Mouse (Mus musculus): Measurements from ENCODE around the gene 2010111I01Rik. TPM values are rescaled to one million over a fixed set of nuclear protein-coding genes. Genes with fewer than 3 reads are reported as not detected.

The 2010111I01Rik gene
- total and polyA plus RNA-seq, 3 experiments: 26.3 to 32.7 TPM; not detected in 1

DNA sequence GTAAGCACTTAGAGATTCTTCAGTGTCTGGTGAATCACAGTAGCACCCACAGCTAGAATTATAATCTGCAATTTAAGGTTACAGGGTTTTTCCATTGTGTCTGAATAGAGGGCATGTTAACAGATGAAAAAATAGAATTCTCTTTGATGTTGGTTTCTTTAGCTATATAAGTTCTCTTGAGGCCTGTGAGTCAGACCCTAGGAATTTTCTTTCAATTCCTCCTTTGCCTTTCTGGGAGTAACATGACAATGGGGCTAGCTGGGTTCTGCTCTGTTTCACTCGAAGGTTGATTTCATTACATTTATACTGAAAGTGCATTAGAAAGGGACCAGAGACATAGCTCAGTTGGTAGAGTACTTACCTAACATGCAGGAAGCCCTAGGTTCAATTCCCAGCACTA lies 101.9 kb downstream of the 2010111I01Rik start:
- Histone ChIP-seq H3K27me3 (ENCODE audit: control insufficient read depth in 1 of 2, insufficient read depth in 2 of 2, low read length in 2 of 2) (no peaks in the 10 kb centered on the region), H3K9me3 (replicated peaks; ENCODE audit: insufficient read depth, low read length) (no peaks in the 10 kb centered on the region), H3K79me2 (ENCODE audit: control insufficient read depth, insufficient read depth, low read length, poor library complexity) (no peaks in the 10 kb centered on the region), H3K27ac (ENCODE audit: control insufficient read depth, low read depth, low read length) (no peak overlapping the region), H3K9ac (ENCODE audit: control insufficient read depth, low read depth, low read length, poor library complexity, severe bottlenecking) (no peak overlapping the region), H3K36me3 (ENCODE audit: control insufficient read depth in 1 of 2, insufficient read depth in 2 of 2, low read length in 2 of 2) (peaks cover 0 to 6% of the 10 kb centered on the region in 2 experiments; a peak in 2 of 4 replicates), H3K4me1 (ENCODE audit: control insufficient read depth in 1 of 2, insufficient read depth in 2 of 2, low read length in 2 of 2) (peaks cover 4 to 5% of the 10 kb centered on the region in 2 experiments; a peak in 2 of 4 replicates), H3K4me3 (ENCODE audit: control insufficient read depth in 1 of 2, insufficient read depth in 1 of 2, low read depth in 2 of 2, low read length in 2 of 2) (no peak overlapping the region)
- TF ChIP-seq NELFE (IDR thresholded peaks at IDR 0.05; ENCODE audit: low read depth, low read length) (no peak), MEF2A (IDR thresholded peaks at IDR 0.05; ENCODE audit: extremely low read depth, insufficient replicate concordance, low read depth, low read length, poor library complexity, severe bottlenecking) (no peak), POLR2A (IDR thresholded peaks at IDR 0.05; ENCODE audit: control insufficient read depth in 1 of 2, insufficient read depth in 1 of 2, low read depth in 1 of 2, low read length in 2 of 2, poor library complexity in 1 of 2) (no peak), MAZ (IDR thresholded peaks at IDR 0.05; ENCODE audit: low read depth, low read length) (no peak), RCOR1 (IDR thresholded peaks at IDR 0.05; ENCODE audit: low read depth, low read length) (no peak), MXI1 (IDR thresholded peaks at IDR 0.05; ENCODE audit: low read depth, low read length) (no peak), CHD1 (IDR thresholded peaks at IDR 0.05; ENCODE audit: low read depth, low read length) (no peak), JUND (IDR thresholded peaks at IDR 0.05; ENCODE audit: low read depth, low read length) (no peak), USF2 (IDR thresholded peaks at IDR 0.05; ENCODE audit: borderline replicate concordance in 1 of 2, insufficient read depth in 1 of 2, low read depth in 1 of 2, low read length in 2 of 2) (no peak), SIN3A (IDR thresholded peaks at IDR 0.05; ENCODE audit: low read length) (no peak)
- DNase-seq (ENCODE audit: low read depth, low spot score): no peak

DNA sequence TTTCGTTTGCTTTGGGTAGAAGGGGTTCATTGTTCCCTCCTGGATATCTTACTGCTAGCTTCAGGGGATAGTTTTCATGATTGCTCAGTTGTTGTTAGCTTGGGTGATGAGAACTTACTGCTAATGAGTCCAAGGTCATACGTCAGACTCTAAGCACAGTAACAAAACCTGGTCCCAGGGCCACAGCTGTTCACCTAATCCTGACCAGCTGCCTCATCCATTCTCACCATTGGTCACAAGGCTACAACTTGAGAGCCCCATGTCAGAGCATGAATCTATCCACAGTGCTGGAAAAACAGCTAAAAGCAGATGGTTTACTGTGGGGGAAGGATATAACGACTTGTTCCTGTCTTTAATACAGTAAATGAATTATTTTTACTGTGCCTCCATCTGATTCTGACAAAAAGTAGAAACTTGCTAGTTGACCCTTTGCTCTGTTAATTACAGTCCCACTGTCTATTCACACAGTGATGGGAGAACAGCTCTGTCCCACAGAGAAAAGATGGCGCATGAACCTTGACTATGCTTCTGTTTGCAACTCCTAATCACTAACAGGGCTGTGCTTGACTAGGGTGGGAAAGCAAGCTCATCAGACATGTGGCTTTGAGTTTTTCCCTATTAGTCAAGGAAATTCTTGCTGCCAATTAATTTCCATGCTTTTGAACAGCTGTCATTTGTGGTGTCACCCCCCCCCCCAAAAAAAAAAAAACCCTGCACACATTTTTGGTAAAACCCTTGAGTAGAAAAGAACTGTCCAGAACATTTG lies 103.9 kb downstream of the 2010111I01Rik start:
- H3K4me1 ChIP-seq (ENCODE audit: control insufficient read depth in 1 of 2, insufficient read depth in 2 of 2, low read length in 2 of 2): peaks cover 2 to 3% of the 10 kb centered on the region in 2 experiments; a peak in 2 of 4 replicates
- H3K27ac ChIP-seq (ENCODE audit: control insufficient read depth, low read depth, low read length): no peak overlapping the region
- H3K79me2 ChIP-seq (ENCODE audit: control insufficient read depth, insufficient read depth, low read length, poor library complexity): no peaks in the 10 kb centered on the region
- no peaks in the 10 kb centered on the region for H3K27me3 ChIP-seq (ENCODE audit: control insufficient read depth in 1 of 2, insufficient read depth in 2 of 2, low read length in 2 of 2)
- DNase-seq (ENCODE audit: low read depth, low spot score): no peak
- no peak overlapping the region for H3K9ac ChIP-seq (ENCODE audit: control insufficient read depth, low read depth, low read length, poor library complexity, severe bottlenecking)
- H3K36me3 ChIP-seq (ENCODE audit: control insufficient read depth in 1 of 2, insufficient read depth in 2 of 2, low read length in 2 of 2): peaks cover 0 to 5% of the 10 kb centered on the region in 2 experiments; a peak in 2 of 4 replicates
- H3K4me3 ChIP-seq (ENCODE audit: control insufficient read depth in 1 of 2, insufficient read depth in 1 of 2, low read depth in 2 of 2, low read length in 2 of 2): no peak overlapping the region
- no peak for TF ChIP-seq ZC3H11A (IDR thresholded peaks at IDR 0.05; ENCODE audit: low read depth, low read length)
- no peak for TF ChIP-seq CHD1 (IDR thresholded peaks at IDR 0.05; ENCODE audit: low read depth, low read length)
- TF ChIP-seq POLR2AphosphoS5 (IDR thresholded peaks at IDR 0.05; ENCODE audit: borderline replicate concordance, low read depth, low read length): no peak
- no peak for TF ChIP-seq HCFC1 (IDR thresholded peaks at IDR 0.05; ENCODE audit: low read depth, low read length)
- no peak for TF ChIP-seq UBTF (IDR thresholded peaks at IDR 0.05; ENCODE audit: borderline replicate concordance, insufficient read depth, low read depth, low read length)
- TF ChIP-seq ZMIZ1 (IDR thresholded peaks at IDR 0.05; ENCODE audit: low read depth, low read length): no peak
- TF ChIP-seq MYB (IDR thresholded peaks at IDR 0.05; ENCODE audit: low read depth, low read length): no peak
- no peak for TF ChIP-seq MYC (IDR thresholded peaks at IDR 0.05; ENCODE audit: low read depth, low read length)
- no peak for TF ChIP-seq SMC3 (IDR thresholded peaks at IDR 0.05; ENCODE audit: low read depth, low read length)
- no peak for TF ChIP-seq BHLHE40 (IDR thresholded peaks at IDR 0.05; ENCODE audit: borderline replicate concordance, low read depth, low read length)
- TF ChIP-seq RCOR1 (IDR thresholded peaks at IDR 0.05; ENCODE audit: low read depth, low read length): no peak
- H3K9me3 ChIP-seq (replicated peaks; ENCODE audit: insufficient read depth, low read length): no peaks in the 10 kb centered on the region

All from MEL (cell line).